Mouse (Mus musculus): ENCODE results near the gene Nadk. TPM values are rescaled to one million over a fixed set of nuclear protein-coding genes. Genes with fewer than 3 reads are reported as not detected.

Gene Nadk
- polyA plus RNA-seq, 1 experiment: 129 TPM

DNA sequence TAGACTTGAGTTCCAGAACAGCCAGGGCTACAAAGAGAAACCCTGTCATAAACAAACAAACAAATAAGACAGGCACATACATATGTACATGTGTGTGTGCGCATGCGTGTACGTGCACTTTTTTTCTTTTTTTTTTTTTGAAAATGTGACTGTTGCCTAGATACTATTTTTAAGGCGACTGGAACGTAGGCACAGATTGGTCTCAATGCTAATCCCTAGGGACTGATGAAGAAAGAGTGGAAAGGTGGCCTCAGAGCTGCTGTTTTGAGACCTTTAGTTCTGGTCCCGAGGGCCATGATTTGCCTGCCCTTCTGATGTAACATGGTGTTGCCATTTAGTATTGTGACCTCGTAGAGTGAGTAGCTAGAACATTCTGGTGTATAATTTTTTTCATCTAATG is 12.2 kb upstream of the Nadk start:
- peaks cover 65% of the 10 kb centered on the region for H3K36me3 ChIP-seq (ENCODE audit: control insufficient read depth, insufficient read depth, low read length)
- no peak for TF ChIP-seq CTCF (IDR thresholded peaks at IDR 0.05; ENCODE audit: borderline replicate concordance, control insufficient read depth, extremely low read depth, insufficient read depth, low read length, poor library complexity)
- TF ChIP-seq POLR2A (IDR thresholded peaks at IDR 0.05; ENCODE audit: control insufficient read depth, extremely low read depth, insufficient read depth, low read length, poor library complexity): no peak
- 97% methylated on average over 7 of the region's 7 CpGs for WGBS

DNA sequence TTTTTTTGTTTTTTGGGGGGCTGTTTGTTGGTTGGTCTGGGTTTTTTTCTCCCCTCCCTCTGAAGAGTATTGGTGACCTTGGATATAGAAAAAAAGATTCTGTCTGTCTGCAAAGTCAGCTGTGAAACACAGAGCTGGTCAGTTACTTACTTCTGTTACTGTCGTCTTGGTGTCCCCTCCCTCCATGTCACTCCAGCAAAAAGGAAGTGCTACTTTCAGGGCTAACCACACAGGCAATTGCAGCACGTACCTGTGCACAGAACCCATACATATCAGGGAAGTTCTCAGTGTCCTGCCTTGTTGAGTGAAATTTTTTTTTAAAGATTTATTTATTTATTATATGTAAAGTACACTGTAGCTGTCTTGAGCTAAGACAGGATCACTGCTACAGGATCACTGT is 11.7 kb upstream of the Nadk start:
- Histone ChIP-seq H3K27me3 (ENCODE audit: control insufficient read depth, insufficient read depth, low read length) (no peaks in the 10 kb centered on the region), H3K27ac (ENCODE audit: control insufficient read depth, insufficient read depth, low read length) (no peak overlapping the region), H3K36me3 (ENCODE audit: control insufficient read depth, insufficient read depth, low read length) (peaks cover 69% of the 10 kb centered on the region), H3K4me3 (ENCODE audit: control insufficient read depth, insufficient read depth, low read length) (no peak overlapping the region), H3K4me1 (replicated peaks; ENCODE audit: control insufficient read depth, insufficient read depth, low read length) (no peaks in the 10 kb centered on the region)
- 47% methylated on average over 2 of the region's 2 CpGs for WGBS
- TF ChIP-seq POLR2A (IDR thresholded peaks at IDR 0.05; ENCODE audit: control insufficient read depth, extremely low read depth, insufficient read depth, low read length, poor library complexity) (no peak), CTCF (IDR thresholded peaks at IDR 0.05; ENCODE audit: borderline replicate concordance, control insufficient read depth, extremely low read depth, insufficient read depth, low read length, poor library complexity) (no peak)
- no peak for DNase-seq

More for the DNA sequence above, 12.2 kb upstream of the Nadk start:
- no peak for DNase-seq
- H3K27me3 ChIP-seq (ENCODE audit: control insufficient read depth, insufficient read depth, low read length): no peaks in the 10 kb centered on the region
- H3K27ac ChIP-seq (ENCODE audit: control insufficient read depth, insufficient read depth, low read length): no peak overlapping the region
- no peaks in the 10 kb centered on the region for H3K4me1 ChIP-seq (replicated peaks; ENCODE audit: control insufficient read depth, insufficient read depth, low read length)
- no peak overlapping the region for H3K4me3 ChIP-seq (ENCODE audit: control insufficient read depth, insufficient read depth, low read length)

DNA sequence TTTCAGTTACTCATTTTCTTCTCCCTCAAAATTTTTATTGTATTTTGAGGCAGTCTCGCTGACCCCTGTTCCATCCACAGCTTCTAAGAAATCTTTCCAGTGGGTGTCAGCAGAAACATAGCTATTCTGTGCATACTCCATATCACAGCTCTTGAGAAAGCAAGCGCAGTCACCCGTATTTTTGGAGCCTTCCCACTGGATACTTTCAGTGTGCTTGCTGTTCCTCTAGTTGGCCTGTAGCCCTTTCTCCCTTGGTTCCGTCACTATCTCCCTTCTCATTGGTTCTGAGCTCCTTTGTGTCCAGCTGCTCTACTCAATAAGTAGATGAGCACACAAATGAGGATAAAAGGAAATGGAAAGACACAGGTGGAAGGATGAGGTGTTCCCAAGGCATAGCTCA is 11.1 kb upstream of the Nadk start:
- TF ChIP-seq CTCF (IDR thresholded peaks at IDR 0.05; ENCODE audit: borderline replicate concordance, control insufficient read depth, extremely low read depth, insufficient read depth, low read length, poor library complexity) (no peak), POLR2A (IDR thresholded peaks at IDR 0.05; ENCODE audit: control insufficient read depth, extremely low read depth, insufficient read depth, low read length, poor library complexity) (no peak)
- Histone ChIP-seq H3K36me3 (ENCODE audit: control insufficient read depth, insufficient read depth, low read length) (peaks cover 71% of the 10 kb centered on the region), H3K4me3 (ENCODE audit: control insufficient read depth, insufficient read depth, low read length) (no peak overlapping the region), H3K4me1 (replicated peaks; ENCODE audit: control insufficient read depth, insufficient read depth, low read length) (no peaks in the 10 kb centered on the region), H3K27ac (ENCODE audit: control insufficient read depth, insufficient read depth, low read length) (no peak overlapping the region), H3K27me3 (ENCODE audit: control insufficient read depth, insufficient read depth, low read length) (no peaks in the 10 kb centered on the region)
- no peak for DNase-seq
- 94% methylated on average over 4 of the region's 4 CpGs for WGBS

DNA sequence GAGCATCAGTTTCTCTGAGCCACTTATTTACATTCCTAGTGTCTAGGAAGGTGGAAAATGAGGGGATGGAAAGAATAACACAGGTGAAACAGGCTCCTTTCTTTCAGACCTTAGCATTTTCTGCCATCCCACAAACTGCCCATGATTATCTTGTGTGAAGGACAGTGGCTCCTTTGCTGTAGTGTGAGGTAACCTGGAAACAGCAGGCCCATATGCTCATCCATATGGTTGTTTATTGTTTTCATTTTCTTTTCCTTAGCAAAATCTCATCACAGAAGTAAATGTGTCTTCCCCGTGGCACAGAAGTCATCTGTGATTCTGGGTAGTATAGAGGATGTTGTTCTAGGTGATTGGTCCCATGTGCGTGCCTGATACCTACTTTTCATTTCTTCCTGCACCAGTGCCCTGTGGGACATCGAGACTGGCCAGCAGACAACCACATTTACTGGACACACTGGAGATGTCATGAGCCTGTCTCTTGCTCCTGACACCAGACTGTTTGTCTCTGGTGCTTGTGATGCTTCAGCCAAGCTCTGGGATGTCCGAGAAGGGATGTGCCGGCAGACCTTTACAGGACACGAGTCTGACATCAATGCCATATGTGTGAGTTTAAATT is 9.2 kb upstream of the Nadk start:
- DNase-seq: no peak
- 94% methylated on average over 6 of the region's 6 CpGs for WGBS
- no peak overlapping the region for H3K27ac ChIP-seq (ENCODE audit: control insufficient read depth, insufficient read depth, low read length)
- peaks cover 81% of the 10 kb centered on the region for H3K36me3 ChIP-seq (ENCODE audit: control insufficient read depth, insufficient read depth, low read length)
- H3K27me3 ChIP-seq (ENCODE audit: control insufficient read depth, insufficient read depth, low read length): no peaks in the 10 kb centered on the region
- H3K4me3 ChIP-seq (ENCODE audit: control insufficient read depth, insufficient read depth, low read length): no peak overlapping the region
- no peak for TF ChIP-seq CTCF (IDR thresholded peaks at IDR 0.05; ENCODE audit: borderline replicate concordance, control insufficient read depth, extremely low read depth, insufficient read depth, low read length, poor library complexity)
- no peak for TF ChIP-seq POLR2A (IDR thresholded peaks at IDR 0.05; ENCODE audit: control insufficient read depth, extremely low read depth, insufficient read depth, low read length, poor library complexity)
- no peaks in the 10 kb centered on the region for H3K4me1 ChIP-seq (replicated peaks; ENCODE audit: control insufficient read depth, insufficient read depth, low read length)

DNA sequence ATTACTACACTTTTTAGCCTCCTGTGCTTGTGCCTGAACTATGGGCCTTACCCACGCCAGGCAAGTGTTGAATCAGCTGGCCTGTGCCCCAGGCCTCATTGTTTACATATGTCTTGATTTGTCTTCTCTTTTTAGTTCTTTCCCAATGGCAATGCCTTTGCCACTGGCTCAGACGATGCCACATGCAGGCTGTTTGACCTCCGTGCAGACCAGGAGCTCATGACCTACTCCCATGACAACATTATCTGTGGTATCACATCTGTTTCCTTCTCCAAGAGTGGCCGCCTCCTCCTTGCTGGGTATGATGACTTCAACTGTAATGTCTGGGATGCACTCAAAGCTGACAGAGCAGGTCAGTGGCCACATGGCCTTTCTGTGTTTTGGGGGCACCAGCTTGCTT is 7.3 kb upstream of the Nadk start:
- peaks cover 86% of the 10 kb centered on the region for H3K36me3 ChIP-seq (ENCODE audit: control insufficient read depth, insufficient read depth, low read length)
- H3K4me3 ChIP-seq (ENCODE audit: control insufficient read depth, insufficient read depth, low read length): no peak overlapping the region
- TF ChIP-seq POLR2A (IDR thresholded peaks at IDR 0.05; ENCODE audit: control insufficient read depth, extremely low read depth, insufficient read depth, low read length, poor library complexity): no peak
- TF ChIP-seq CTCF (IDR thresholded peaks at IDR 0.05; ENCODE audit: borderline replicate concordance, control insufficient read depth, extremely low read depth, insufficient read depth, low read length, poor library complexity): no peak
- no peaks in the 10 kb centered on the region for H3K4me1 ChIP-seq (replicated peaks; ENCODE audit: control insufficient read depth, insufficient read depth, low read length)
- 92% methylated on average over 4 of the region's 4 CpGs for WGBS
- no peak overlapping the region for H3K27ac ChIP-seq (ENCODE audit: control insufficient read depth, insufficient read depth, low read length)
- no peak for DNase-seq
- H3K27me3 ChIP-seq (ENCODE audit: control insufficient read depth, insufficient read depth, low read length): no peaks in the 10 kb centered on the region

DNA sequence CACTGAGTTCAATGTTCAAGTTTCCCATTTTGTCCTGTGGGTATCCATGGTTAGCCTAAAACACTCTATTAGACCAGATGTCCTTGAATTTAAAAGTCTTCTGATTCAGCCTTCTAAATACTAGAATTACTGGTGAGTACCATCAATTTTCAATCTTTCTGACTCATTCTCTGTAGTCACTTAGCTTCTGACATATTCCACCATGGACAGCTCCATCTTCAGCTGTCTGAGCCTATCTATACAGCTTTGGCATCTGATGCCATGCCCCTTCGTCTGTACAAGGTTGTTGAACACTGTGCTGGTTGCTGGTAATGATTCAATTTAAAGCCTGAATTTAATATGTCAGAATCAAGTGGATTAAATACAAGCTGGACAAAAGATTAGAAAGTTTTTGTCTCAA is 6.7 kb upstream of the Nadk start:
- TF ChIP-seq POLR2A (IDR thresholded peaks at IDR 0.05; ENCODE audit: control insufficient read depth, extremely low read depth, insufficient read depth, low read length, poor library complexity) (no peak), CTCF (IDR thresholded peaks at IDR 0.05; ENCODE audit: borderline replicate concordance, control insufficient read depth, extremely low read depth, insufficient read depth, low read length, poor library complexity) (no peak)
- H3K27ac ChIP-seq (ENCODE audit: control insufficient read depth, insufficient read depth, low read length): no peak overlapping the region

DNA sequence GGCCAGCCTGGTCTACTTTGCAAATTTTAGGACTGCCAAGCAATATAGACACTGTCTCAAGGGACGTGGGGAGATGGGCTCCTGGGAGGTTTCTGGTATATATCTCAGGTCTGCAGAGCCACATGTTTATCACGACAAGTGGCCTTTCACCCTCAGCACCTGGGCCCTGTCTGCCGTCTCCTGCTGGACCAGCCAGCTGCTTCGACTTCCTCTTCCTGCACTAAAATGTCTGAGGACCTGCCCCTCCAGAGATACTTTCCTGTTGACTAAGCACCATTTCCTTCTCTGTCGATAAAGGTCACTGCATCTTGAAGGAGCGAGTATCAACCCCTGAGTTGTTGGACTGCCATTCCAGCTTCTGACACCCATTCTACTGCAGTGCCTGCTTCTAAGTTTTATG is 2.7 kb upstream of the Nadk start:
- Histone ChIP-seq H3K4me1 (replicated peaks; ENCODE audit: control insufficient read depth, insufficient read depth, low read length) (peaks cover 13% of the 10 kb centered on the region), H3K36me3 (ENCODE audit: control insufficient read depth, insufficient read depth, low read length) (peaks cover 47% of the 10 kb centered on the region), H3K27ac (ENCODE audit: control insufficient read depth, insufficient read depth, low read length) (no peak overlapping the region), H3K27me3 (ENCODE audit: control insufficient read depth, insufficient read depth, low read length) (no peaks in the 10 kb centered on the region), H3K4me3 (ENCODE audit: control insufficient read depth, insufficient read depth, low read length) (no peak overlapping the region)
- TF ChIP-seq POLR2A (IDR thresholded peaks at IDR 0.05; ENCODE audit: control insufficient read depth, extremely low read depth, insufficient read depth, low read length, poor library complexity): no peak
- no peak for TF ChIP-seq CTCF (IDR thresholded peaks at IDR 0.05; ENCODE audit: borderline replicate concordance, control insufficient read depth, extremely low read depth, insufficient read depth, low read length, poor library complexity)
- DNase-seq: no peak
- WGBS: 44% methylated on average over 6 of the region's 6 CpGs

More for the DNA sequence above, 6.7 kb upstream of the Nadk start:
- DNase-seq: no peak
- H3K27me3 ChIP-seq (ENCODE audit: control insufficient read depth, insufficient read depth, low read length): no peaks in the 10 kb centered on the region
- peaks cover 83% of the 10 kb centered on the region for H3K36me3 ChIP-seq (ENCODE audit: control insufficient read depth, insufficient read depth, low read length)
- no peaks in the 10 kb centered on the region for H3K4me1 ChIP-seq (replicated peaks; ENCODE audit: control insufficient read depth, insufficient read depth, low read length)
- H3K4me3 ChIP-seq (ENCODE audit: control insufficient read depth, insufficient read depth, low read length): no peak overlapping the region
- 92% methylated on average over 1 of the region's 1 CpGs for WGBS
